Mouse (Mus musculus): ENCODE data around the gene Skida1. TPM values are rescaled to one million over a fixed set of nuclear protein-coding genes. Genes with fewer than 3 reads are reported as not detected.

Gene Skida1
- polyA plus RNA-seq, 1 experiment, result 0.23 TPM

GRCm38 (mm10) chr2:18059891-18060290, 11.0 kb upstream of the Skida1 start:
- no peaks in the 10 kb centered on the region for H3K4me1 ChIP-seq (ENCODE audit: control insufficient read depth, insufficient read depth, insufficient read length, low read length)
- no peak overlapping the region for H3K27ac ChIP-seq (ENCODE audit: insufficient read depth, low read depth, low read length)
- no peak for TF ChIP-seq CTCF (IDR thresholded peaks at IDR 0.05; ENCODE audit: extremely low read depth, insufficient read length, insufficient replicate concordance, low read depth, low read length)
- TF ChIP-seq POLR2A (IDR thresholded peaks at IDR 0.05; ENCODE audit: low read depth, low read length), result no peak
- no peaks in the 10 kb centered on the region for H3K27me3 ChIP-seq (ENCODE audit: control insufficient read depth, insufficient read depth, low read length)
- no peaks in the 10 kb centered on the region for H3K36me3 ChIP-seq (ENCODE audit: control insufficient read depth, insufficient read depth, low read length)
- no peak overlapping the region for H3K4me3 ChIP-seq (ENCODE audit: low read depth, low read length)
- 93% methylated on average over 1 of the region's 1 CpGs for whole genome bisulfite sequencing

GRCm38 (mm10) chr2:18059063-18059462, 10.2 kb upstream of the Skida1 start:
- no peak overlapping the region for H3K27ac ChIP-seq (ENCODE audit: insufficient read depth, low read depth, low read length)
- no peaks in the 10 kb centered on the region for H3K4me1 ChIP-seq (ENCODE audit: control insufficient read depth, insufficient read depth, insufficient read length, low read length)
- WGBS, result 86% methylated on average over 2 of the region's 2 CpGs
- no peaks in the 10 kb centered on the region for H3K36me3 ChIP-seq (ENCODE audit: control insufficient read depth, insufficient read depth, low read length)
- no peaks in the 10 kb centered on the region for H3K27me3 ChIP-seq (ENCODE audit: control insufficient read depth, insufficient read depth, low read length)
- TF ChIP-seq CTCF (IDR thresholded peaks at IDR 0.05; ENCODE audit: extremely low read depth, insufficient read length, insufficient replicate concordance, low read depth, low read length), result no peak
- TF ChIP-seq POLR2A (IDR thresholded peaks at IDR 0.05; ENCODE audit: low read depth, low read length), result no peak
- H3K4me3 ChIP-seq (ENCODE audit: low read depth, low read length), result no peak overlapping the region

GRCm38 (mm10) chr2:18058146-18058708, 9.4 kb upstream of the Skida1 start:
- Histone ChIP-seq H3K36me3 (ENCODE audit: control insufficient read depth, insufficient read depth, low read length) (no peaks in the 10 kb centered on the region), H3K27ac (ENCODE audit: insufficient read depth, low read depth, low read length) (no peak overlapping the region; the same call in 1 of the 2 replicates), H3K27me3 (ENCODE audit: control insufficient read depth, insufficient read depth, low read length) (no peaks in the 10 kb centered on the region), H3K4me3 (ENCODE audit: low read depth, low read length) (no peak overlapping the region), H3K4me1 (ENCODE audit: control insufficient read depth, insufficient read depth, insufficient read length, low read length) (no peaks in the 10 kb centered on the region)
- TF ChIP-seq POLR2A (IDR thresholded peaks at IDR 0.05; ENCODE audit: low read depth, low read length), result no peak
- no peak for TF ChIP-seq CTCF (IDR thresholded peaks at IDR 0.05; ENCODE audit: extremely low read depth, insufficient read length, insufficient replicate concordance, low read depth, low read length)
- 50% methylated on average over 9 of the region's 9 CpGs for WGBS

- Histone ChIP-seq H3K4me1 (ENCODE audit: control insufficient read depth, insufficient read depth, insufficient read length, low read length) (no peaks in the 10 kb centered on the region), H3K27me3 (ENCODE audit: control insufficient read depth, insufficient read depth, low read length) (no peaks in the 10 kb centered on the region), H3K36me3 (ENCODE audit: control insufficient read depth, insufficient read depth, low read length) (no peaks in the 10 kb centered on the region), H3K27ac (ENCODE audit: insufficient read depth, low read depth, low read length) (peak overlapping the region; percentile 94), H3K4me3 (ENCODE audit: low read depth, low read length) (peak overlapping the region; percentile 63)
- TF ChIP-seq POLR2A (IDR thresholded peaks at IDR 0.05; ENCODE audit: low read depth, low read length) (peak; percentile 45; the same call in 1 of the 2 replicates), CTCF (IDR thresholded peaks at IDR 0.05; ENCODE audit: extremely low read depth, insufficient read length, insufficient replicate concordance, low read depth, low read length) (no peak)
- under 1% methylated on average over 48 of the region's 48 CpGs for WGBS
These were observed 8.7 kb upstream of the Skida1 start for GRCm38 (mm10) chr2:18057336-18058145.

- peak overlapping the region; percentile 94 for H3K27ac ChIP-seq (ENCODE audit: insufficient read depth, low read depth, low read length)
- peak overlapping the region; percentile 63 for H3K4me3 ChIP-seq (ENCODE audit: low read depth, low read length)
- whole genome bisulfite sequencing, result 2% methylated on average over 47 of the region's 50 CpGs
- TF ChIP-seq POLR2A (IDR thresholded peaks at IDR 0.05; ENCODE audit: low read depth, low read length) (peak; percentile 97), CTCF (IDR thresholded peaks at IDR 0.05; ENCODE audit: extremely low read depth, insufficient read length, insufficient replicate concordance, low read depth, low read length) (no peak)
- H3K27me3 ChIP-seq (ENCODE audit: control insufficient read depth, insufficient read depth, low read length), result no peaks in the 10 kb centered on the region
- H3K4me1 ChIP-seq (ENCODE audit: control insufficient read depth, insufficient read depth, insufficient read length, low read length), result no peaks in the 10 kb centered on the region
- no peaks in the 10 kb centered on the region for H3K36me3 ChIP-seq (ENCODE audit: control insufficient read depth, insufficient read depth, low read length)
These were observed 8.0 kb upstream of the Skida1 start for GRCm38 (mm10) chr2:18056786-18057255.

- no peak for TF ChIP-seq CTCF (IDR thresholded peaks at IDR 0.05; ENCODE audit: extremely low read depth, insufficient read length, insufficient replicate concordance, low read depth, low read length)
- TF ChIP-seq POLR2A (IDR thresholded peaks at IDR 0.05; ENCODE audit: low read depth, low read length), result peak; percentile 59; the same call in 1 of the 2 replicates
- Histone ChIP-seq H3K27ac (ENCODE audit: insufficient read depth, low read depth, low read length) (peak overlapping the region; percentile 72), H3K27me3 (ENCODE audit: control insufficient read depth, insufficient read depth, low read length) (peaks cover 4% of the 10 kb centered on the region; the same call in 1 of the 2 replicates), H3K36me3 (ENCODE audit: control insufficient read depth, insufficient read depth, low read length) (no peaks in the 10 kb centered on the region), H3K4me3 (ENCODE audit: low read depth, low read length) (peak overlapping the region; percentile 92), H3K4me1 (ENCODE audit: control insufficient read depth, insufficient read depth, insufficient read length, low read length) (no peaks in the 10 kb centered on the region)
- WGBS, result under 1% methylated on average over 58 of the region's 66 CpGs
These were observed 7.3 kb upstream of the Skida1 start for GRCm38 (mm10) chr2:18055929-18056785.

All from small intestine, adult 2 months (tissue).